Mouse (Mus musculus): ENCODE data around the gene Slc38a3. TPM values are rescaled to one million over a fixed set of nuclear protein-coding genes. Genes with fewer than 3 reads are reported as not detected.
A peak's percentile ranks its signal among the peaks of the same experiment; 100 is the strongest.

Gene Slc38a3
- total RNA-seq, 2 experiments from 2014 or later, result not detected

DNA sequence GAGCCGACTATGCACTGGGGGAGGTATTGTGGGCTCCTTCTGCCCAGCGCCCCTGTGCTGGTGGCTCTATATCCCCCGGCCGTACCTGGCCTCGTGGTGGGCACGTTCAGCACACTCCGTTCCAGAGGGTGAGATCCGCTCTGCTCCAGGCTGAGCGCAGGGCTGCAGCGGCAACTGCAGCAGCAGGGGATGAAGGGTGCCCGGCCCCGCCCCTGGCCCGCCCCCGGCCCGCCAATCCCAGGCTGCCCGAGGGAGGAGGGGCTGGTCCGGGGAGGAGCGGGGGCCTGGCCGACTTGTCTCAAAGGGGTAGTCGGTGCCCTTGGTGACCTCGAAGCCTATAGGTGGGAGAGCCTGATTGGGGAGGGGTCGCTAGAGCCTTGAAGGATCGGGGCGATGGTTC, 2.1 kb downstream of the Slc38a3 start:
- ATAC-seq (replicated peaks; ENCODE audit: poor library complexity), result 0 out of 2 replicates have a peak, but pooled peaks have one; percentile 22

DNA sequence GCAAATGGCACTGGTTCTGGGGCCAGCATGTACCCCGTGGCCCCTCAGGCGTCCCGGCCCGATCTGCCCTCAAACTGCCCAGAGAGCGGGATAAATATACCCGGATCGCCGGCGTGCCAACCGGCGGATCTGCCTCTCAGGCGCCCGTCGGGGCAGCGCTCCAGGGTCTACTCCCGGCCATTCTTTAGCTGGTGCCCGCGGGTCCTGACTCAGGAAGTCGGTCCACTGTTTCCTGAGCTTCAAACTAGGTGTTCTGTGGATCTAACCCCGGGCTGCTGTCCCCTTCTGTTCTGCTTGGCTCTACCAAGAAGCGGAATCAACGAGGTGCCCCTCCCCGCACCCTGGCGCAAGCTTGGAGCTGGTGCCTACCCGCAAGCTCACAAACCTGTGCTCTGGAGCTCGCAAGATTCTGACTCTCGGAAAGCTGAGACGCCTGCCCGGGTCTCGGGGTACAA, 2.6 kb downstream of the Slc38a3 start:
- ATAC-seq (replicated peaks; ENCODE audit: poor library complexity), result 0 out of 2 replicates have a peak, but pooled peaks have one; percentile 13

DNA sequence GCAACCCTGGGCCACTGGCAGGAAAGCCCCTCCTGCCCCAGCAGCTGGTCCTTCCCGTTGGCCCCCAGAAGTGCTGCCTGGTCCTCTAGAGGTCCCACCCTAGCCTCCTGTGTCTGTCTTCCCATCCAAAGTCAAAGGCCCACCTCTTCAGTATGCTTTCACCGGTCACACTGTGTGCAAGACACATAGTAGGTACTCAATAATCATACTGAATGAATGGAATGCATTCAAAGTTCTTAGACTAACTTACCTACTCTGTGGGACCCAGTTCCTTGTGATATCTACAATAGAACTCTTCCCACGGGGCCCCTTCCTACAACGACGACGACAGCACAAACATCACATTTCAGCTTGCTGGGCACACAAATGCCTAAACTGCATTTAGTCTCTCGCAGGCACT, 4.0 kb downstream of the Slc38a3 start:
- no peak for ATAC-seq (replicated peaks; ENCODE audit: poor library complexity)

DNA sequence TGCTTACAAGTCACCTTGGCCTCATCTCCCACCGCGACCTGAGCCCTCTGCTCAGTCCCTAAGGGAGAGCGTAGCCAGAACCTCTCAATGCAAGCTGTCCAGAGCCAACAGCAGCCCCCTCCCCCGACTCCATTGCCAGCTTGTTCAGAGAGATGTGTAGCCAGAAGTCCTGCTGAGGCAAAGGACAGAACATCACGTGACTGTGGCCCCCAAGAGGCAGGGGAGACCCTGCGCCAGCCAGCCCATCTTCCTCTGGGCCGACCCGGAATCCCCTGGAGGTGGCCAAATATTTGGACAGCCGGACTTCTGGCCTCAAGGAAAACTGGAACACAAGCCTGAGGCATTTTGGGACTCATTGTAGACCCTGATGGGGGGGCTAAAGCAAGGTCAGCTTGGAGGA, 5.8 kb downstream of the Slc38a3 start:
- no peak for ATAC-seq (replicated peaks; ENCODE audit: poor library complexity)

DNA sequence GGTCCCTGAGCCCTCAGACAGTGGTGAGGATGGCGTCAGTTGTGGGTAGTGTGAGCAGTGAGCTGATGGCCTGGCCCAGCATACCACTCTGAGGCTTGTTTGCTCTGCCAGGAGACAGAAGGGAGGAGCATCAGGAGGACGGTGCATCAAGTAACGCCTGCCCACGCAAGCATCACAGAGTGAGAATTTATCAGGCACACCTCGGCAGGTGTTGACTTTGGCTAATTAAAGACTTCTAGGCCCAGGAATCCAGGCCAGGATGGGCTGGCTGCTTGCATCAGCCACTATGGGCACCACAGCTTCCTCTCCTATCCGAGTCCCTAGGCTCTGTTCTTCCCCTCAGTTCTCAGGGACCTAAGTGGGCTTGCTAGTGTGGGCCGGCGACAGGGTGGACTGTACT, 7.0 kb downstream of the Slc38a3 start:
- ATAC-seq (replicated peaks; ENCODE audit: poor library complexity), result no peak

DNA sequence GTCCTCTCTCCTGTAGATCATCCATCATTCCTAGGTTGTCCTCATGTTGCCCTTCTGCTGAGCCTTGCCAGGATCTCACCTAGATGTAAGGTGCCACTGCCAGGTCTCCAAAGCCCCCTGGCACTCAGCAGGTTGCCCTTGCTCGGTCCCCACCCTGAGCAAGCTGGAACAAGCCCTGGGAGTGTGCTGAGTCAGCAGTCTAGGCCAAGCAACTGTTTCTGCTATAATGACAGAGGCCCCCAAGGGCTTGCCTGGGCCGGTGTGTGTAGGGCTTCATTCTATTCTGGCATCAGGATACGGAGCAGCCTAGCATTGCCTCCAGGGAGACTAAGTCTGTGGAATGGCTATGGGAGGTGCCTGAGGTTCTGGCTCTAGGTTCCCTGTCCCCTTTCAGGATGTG, 8.6 kb downstream of the Slc38a3 start:
- no peak for ATAC-seq (replicated peaks; ENCODE audit: poor library complexity)

DNA sequence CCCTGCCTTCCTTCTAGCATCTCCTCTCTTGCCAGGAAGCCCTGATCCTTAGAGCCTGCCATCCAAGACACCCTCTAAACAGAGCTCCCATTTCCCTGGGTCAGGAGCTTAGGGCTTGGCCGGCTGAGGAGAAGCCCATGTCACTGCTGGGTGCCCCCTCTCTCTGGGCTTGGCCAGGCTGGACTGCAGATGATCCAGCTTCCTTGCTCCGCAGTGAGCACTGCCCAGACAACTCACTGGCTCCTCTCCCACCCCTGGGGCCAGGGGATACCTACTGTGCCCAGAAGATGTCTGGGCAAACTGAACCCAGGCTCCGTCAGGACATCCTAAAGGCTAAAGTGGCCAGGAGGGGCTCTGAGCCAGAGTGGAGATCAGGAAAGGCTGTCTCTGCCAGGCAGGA, 9.4 kb downstream of the Slc38a3 start:
- ATAC-seq (replicated peaks; ENCODE audit: poor library complexity), result no peak

DNA sequence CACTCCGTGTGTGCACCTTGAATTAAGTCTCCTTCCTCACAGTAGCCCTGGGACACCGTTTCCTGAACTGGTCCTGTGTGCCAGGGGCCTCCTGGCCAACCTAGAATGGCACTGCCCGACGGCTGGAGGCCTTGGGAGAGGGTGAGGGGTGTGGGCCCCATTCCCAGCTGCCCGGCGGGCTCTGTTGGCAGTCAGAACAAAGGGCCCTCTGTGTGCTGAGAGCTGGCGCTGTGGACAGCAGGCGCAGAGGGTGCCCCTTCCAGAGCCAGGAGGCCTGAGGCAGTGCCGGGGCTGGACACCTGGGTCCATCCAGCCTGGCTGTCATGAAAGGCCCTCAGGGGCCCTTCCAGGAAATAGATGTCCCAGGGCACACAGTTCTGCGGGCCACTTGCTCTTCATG, 9.8 kb downstream of the Slc38a3 start:
- no peak for ATAC-seq (replicated peaks; ENCODE audit: poor library complexity)

DNA sequence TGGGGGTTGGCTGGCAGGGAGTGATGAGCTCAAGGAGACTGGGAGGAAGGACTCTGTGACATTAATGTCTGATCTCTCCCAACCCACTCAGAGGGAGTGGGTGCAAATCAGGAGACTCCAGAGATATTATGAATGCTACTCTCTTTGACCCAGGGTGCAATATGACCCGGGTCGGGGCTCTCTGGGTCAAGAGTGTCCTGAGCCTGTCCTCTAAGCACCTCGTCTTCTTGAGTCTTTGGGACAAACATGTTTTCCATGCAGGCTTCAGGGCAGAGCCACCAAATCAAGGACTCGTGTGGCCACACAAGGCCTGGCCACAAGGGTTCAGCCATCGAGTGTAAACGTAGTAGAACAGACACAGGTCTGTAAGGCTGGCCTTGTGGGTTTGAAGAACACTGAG, 11.2 kb downstream of the Slc38a3 start:
- no peak for ATAC-seq (replicated peaks; ENCODE audit: poor library complexity)

DNA sequence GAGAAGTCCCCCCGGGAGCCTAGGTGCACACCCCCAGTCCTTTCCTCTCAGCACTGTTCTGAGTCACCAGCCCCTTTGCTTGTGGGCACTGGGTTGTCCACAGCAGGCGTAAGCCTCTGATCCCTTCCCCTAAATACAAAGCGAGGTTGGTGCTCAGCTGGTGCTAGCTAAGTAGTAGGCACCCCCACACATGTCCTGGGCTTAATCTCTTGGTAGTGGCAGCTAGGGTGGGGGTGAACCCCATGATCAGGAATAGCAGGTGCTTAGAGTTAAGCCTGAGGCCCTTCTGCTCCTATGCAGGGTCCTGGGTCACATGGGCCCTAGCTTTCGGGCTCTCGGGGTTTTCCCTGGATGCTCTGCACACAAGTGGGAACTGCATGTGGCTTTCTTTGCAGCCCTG, 12.2 kb downstream of the Slc38a3 start:
- ATAC-seq (replicated peaks; ENCODE audit: poor library complexity), result no peak

DNA sequence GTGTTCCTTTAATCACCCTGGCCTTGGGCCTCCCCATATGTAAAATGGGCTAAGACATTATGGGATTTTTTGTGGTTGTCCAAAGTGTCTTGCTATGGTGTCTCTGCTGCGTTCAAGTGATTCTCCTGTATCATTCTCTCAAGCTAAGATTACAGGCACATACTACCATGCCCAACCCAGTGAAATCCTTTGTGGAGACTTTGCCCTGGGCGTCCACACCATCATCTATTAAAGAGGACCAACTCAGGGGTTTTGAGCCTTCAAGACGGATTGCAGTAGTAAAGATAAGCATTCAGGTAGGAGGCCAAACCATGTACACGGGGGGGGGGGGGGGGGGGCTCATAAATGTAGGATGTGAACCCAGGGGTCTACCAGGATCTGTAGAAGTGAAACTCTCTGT, 14.7 kb downstream of the Slc38a3 start:
- no peak for ATAC-seq (replicated peaks; ENCODE audit: poor library complexity)

DNA sequence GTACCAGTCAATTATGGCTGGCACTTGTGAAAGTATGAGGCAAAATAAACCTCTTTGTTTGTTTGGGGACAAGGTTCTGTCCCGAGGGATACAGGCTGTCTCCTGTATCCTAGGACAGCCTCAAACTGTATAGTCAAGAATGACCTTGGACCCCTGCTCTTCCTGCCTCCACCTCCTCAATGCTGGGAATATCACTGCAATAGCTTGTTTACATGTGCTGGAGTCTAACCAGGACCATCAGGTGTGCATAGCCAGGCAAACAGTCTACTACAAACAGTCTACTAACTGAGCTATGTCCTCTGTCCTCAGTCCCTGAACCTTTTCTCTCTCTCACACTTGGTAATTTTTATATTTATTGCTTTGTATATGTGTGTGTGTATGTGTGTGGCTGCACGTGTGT, 15.9 kb downstream of the Slc38a3 start:
- no peak for ATAC-seq (replicated peaks; ENCODE audit: poor library complexity)

DNA sequence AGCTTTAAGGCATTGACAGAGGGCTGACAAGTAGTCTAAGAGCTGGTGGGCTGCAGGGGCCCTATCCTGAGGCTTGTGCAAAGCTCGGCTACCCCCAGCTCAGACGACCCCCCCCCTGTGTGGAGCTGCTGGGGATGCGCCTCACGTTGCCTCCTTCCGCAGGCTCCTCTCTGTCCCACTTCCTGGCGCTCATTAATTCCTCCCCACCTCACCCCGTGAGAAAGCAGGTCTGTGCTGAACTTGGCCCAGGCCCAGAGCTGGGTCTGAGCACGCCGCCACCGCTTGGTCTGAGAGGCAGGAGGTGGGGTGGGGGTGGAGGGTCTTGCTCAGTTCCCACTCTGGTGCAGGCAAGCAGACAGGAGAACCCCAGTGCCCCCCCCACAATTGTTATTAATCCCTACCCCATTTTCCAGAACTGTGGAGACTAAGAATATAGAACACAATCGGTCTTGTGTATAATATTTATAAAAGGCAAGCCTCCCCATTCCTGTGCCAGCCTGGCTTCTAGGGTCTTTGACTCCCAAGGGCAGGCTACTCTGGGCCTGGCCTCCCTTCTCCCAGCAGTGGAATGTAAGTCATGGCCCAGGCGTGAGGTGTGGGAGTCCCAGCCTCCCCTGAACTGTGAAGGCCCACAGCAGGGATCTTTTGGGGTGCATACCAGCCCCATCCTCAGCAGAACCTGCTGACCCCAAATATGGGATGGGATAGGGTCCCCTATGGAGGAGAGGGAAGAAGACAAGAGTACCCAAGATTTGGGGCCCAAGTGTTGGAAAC, 18.4 kb downstream of the Slc38a3 start:
- ATAC-seq (replicated peaks; ENCODE audit: poor library complexity), result no peak

DNA sequence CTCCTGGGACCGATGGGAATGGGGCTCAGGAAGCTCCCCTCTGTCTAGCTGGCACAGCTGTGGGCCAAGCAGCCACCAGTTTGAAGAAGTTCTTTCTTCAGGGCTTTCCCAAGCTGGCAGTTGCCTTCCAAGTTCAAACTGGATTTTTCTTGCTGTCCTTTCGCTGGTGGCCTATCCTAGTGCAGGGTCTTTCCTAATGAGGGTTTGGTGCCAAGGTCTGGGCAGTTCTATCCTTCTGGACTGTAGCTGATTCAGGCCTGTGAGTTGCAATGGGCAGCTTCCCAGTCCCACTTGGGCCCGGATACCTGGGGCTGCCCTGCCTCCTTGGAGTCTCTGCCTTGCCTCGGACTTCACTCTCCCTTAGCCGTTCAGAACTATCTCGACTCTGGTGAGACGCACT, 19.1 kb downstream of the Slc38a3 start:
- no peak for ATAC-seq (replicated peaks; ENCODE audit: poor library complexity)

DNA sequence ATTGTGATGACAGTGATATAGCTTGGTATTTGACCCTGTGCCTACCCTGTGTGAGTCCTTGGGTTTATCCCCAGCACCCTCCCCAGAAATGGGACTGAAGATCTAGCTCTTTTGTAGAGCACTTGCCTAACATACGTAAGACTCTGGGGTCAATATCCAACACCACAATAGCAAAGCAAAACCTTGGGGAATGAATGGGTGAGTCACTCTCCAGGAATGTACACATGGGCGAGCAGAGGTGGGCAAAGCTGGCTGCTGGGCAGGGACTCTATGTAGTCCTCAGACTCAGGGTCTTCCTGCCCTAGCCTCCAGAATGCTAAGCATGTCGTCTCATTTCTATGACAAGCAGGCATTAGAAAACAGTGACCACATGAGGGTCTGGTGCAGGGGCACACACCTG, 20.6 kb downstream of the Slc38a3 start:
- no peak for ATAC-seq (replicated peaks; ENCODE audit: poor library complexity)

DNA sequence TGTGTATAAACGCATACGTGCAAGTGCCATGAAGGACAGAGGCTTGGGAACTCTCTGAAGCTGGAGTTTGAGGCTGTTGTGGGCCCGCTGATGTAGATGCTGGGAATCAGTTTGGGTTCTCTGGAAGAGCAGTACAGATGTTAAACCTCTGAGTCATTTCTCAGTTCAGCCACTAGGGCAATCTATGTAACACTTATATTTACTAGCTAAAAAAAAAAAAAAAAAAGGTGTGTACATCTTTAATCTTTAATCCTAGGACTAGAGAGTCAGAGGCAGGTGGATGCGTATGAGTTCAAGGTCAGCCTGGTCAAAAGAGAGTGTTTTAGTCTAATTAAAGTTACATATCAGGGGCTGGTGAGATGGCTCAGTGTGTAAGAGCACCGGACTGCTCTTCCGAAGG, 22.4 kb downstream of the Slc38a3 start:
- no peak for ATAC-seq (replicated peaks; ENCODE audit: poor library complexity)

DNA sequence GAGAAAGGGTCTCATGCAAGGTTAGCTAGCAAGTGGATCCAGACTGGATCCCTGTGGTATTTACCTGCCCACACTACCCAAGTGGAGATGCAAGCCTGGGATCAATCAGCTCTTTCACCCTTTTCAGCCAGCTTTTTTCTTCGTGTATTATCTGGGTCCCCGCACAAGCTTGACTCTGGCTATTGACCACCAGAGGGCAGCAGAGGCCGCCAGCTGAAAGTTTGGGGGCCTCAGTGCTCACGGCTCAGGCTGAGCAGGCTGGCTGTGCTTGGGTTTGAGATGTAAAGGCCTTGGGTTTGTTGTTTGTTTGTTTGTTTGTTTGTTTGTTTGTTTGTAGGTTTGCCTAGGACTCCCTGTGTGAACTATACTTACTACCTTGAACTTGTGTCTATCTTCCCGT, 23.8 kb downstream of the Slc38a3 start:
- peak; percentile 73 for ATAC-seq (replicated peaks; ENCODE audit: poor library complexity)

DNA sequence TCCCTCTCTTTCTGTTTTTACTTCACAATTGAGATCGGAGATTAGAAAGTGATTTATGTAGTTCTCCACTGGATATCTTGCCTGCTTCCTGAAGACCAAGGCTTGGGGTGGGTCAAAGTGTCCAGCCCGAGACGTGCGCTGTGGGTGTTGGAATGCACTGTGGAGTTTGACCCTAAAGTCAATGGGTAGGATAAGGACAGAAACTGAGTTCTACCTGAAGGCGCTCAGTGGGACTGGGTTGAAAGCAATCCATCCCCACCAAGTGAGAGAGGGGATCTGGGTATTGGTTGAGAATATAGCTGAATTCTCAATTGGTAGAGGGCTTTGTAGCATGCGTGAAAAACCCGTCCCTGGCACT, 24.2 kb downstream of the Slc38a3 start:
- no peak for ATAC-seq (replicated peaks; ENCODE audit: poor library complexity)

DNA sequence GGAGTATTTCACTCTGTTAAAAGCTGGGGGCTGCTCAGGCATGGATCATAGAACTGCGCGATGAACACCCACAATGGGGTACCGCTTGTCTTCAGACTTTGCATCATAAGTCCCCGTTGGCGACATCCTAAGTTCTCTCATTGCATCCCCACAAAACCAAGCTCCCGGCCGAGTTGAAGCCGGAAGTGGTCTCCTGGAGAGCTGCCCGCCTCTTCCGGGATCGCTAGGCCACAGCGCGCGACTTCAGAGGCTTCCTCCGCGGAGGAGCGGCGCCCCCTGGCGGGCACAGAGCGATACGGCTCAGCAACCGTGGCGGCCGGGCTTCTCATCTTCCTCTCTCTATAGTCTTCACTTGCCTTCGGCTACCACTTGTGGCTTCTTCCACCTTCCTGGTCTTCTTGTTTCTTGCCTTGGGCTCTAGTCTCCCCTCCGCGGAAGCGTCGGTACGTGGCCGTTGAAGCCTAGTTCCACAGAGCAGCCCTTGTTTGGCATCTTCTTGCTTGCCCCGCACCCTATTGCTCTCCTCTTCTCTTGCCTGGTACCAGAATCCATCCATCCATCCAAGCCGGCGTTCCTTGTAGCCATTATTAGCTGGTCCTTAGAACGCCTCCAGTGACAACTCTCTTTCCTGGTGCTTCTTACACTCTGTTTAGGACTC, 24.7 kb downstream of the Slc38a3 start:
- ATAC-seq (replicated peaks; ENCODE audit: poor library complexity), result peak; percentile 83

DNA sequence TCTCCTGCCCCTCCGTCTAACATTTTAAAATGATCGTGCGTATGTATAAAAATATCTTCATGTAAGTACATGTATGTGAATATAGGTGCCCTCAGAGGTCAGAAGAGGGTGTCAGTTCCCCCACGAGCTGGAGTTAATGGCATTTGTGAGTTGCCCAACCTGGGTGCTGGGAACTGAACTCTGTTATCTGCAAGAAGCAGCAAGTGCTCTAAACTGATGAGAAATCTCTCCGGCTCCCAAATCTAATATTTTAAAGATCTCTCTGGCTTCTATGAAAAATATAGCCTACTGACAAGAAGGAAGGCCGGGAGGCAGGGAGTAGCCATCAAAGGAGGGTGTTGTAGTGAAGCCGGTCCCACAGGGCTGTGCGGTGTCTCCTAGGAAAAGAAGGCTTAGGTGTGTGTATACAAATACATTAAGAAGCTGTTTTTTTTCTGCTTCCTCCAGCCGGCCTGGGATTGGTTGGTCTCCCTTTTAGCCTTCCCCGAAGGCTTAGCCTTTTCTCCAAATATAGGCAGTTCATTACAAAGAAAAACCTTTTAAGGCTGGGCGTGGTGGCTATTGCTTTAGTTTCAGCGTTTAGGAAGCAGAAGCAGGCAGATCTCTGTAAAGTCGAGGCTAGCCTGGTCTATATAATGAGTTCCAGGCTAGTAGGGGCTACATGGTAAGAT, 25.7 kb downstream of the Slc38a3 start:
- no peak for ATAC-seq (replicated peaks; ENCODE audit: poor library complexity)

DNA sequence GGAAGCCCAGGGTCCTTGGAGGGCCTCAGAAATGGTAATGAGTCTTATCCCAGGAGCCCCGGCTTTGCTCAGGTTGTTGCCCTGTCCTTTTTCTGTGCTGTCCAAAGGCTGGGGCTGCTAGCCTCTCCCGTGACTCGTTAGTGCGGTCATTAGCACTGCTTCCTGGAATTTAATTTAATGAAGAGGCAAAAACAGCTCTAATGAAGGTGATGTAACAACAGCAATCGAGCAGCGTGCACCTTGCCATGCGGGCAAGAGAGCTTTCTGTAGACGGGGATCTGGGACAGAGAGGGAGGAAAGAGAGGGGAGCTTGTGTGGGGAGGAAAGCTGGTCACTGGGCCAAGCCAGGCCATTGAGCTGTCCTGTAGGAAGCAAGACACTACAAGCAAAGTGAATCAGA, 27.7 kb downstream of the Slc38a3 start:
- ATAC-seq (replicated peaks; ENCODE audit: poor library complexity), result no peak

DNA sequence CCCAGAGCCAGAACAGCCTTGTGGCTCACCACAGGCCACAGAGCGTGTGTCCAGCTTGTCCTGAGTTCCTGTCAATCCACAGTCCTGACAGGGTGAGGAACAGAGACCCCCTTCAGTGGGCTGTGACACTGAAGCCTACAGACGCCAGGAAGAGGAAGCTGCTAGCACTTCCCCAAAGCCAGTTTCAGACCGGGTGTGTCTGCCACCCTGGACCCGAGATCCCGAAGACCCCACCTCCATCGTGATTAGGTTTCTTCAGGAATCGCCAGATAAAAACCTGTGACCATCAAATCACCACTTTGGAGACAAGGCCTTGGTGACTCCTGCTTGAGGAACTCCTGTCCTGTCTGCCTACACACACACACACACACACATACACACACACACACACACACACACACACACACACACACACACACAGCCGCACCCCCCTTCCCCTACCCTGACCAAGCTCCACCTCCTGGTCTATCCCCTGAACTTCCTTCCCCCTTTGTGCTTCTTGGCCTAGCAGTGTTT, 29.0 kb downstream of the Slc38a3 start:
- ATAC-seq (replicated peaks; ENCODE audit: poor library complexity), result peak; percentile 64

Measured in megakaryocyte progenitor cell, adult 5-6 weeks (primary cell).